Mouse (Mus musculus) liver, embryonic 14.5 days (tissue): ENCODE results near the gene Fkbpl. TPM values are rescaled to one million over a fixed set of nuclear protein-coding genes. Genes with fewer than 3 reads are reported as not detected.

Experiments used
- ATAC-seq: fragments of 200-750 bp; cut with Nextera tagmentation; 2 replicates; pipeline ENCODE4 v1.8.0; 2017; ENCODE audit warnings: moderate number of reproducible peaks, mild to moderate bottlenecking, moderate library complexity; ENCODE audit not compliant: insufficient read depth
- DNase-seq, 3 experiments: peaks; one replicate each; pipeline ENCODE4 v3.0.0-alpha.2; 2012 to 2013; ENCODE audit warnings: low read depth in 3 of 3, low spot score in 3 of 3
- H3K27ac ChIP-seq: fragments of 300-500 bp; sonication (generic); 2 replicates; pipeline ENCODE4 v1.5.1; 2014; ENCODE audit warnings: moderate library complexity, mild to moderate bottlenecking, control low read depth, inconsistent platforms
- H3K27me3 ChIP-seq: fragments of 300-500 bp; sonication (generic); 2 replicates; pipeline ENCODE4 v1.6.1; 2014; ENCODE audit warnings: mild to moderate bottlenecking, low read length, moderate library complexity; ENCODE audit not compliant: control insufficient read depth, insufficient read depth
- H3K36me3 ChIP-seq: fragments of 300-500 bp; sonication (generic); replicated peaks from 2 replicates; pipeline ENCODE4 v1.6.1; 2014; ENCODE audit warnings: low read depth; ENCODE audit not compliant: control insufficient read depth, insufficient read depth
- H3K4me1 ChIP-seq, 2 experiments: fragments of 200-500 bp in 1 of 2; fragments of 300-500 bp in 1 of 2; sonication (generic) in 1 of 2; replicated peaks; 2 replicates each; pipeline ENCODE4 v1.6.1; 2012 to 2014; ENCODE audit warnings: antibody characterized with exemption in 1 of 2, inconsistent platforms in 1 of 2, low read length in 1 of 2; ENCODE audit not compliant: control insufficient read depth in 2 of 2, insufficient read depth in 2 of 2
- H3K4me2 ChIP-seq: fragments of 300-500 bp; sonication (generic); 2 replicates; pipeline ENCODE4 v1.6.1; 2014; ENCODE audit warnings: low read depth, mild to moderate bottlenecking, control low read depth, moderate library complexity
- H3K4me3 ChIP-seq, 2 experiments: fragments of 200-500 bp in 1 of 2; fragments of 300-500 bp in 1 of 2; sonication (generic) in 1 of 2; 2 replicates each; pipeline ENCODE4 v1.5.1; 2012 to 2014; ENCODE audit warnings: low read depth in 2 of 2, low read length in 2 of 2, mild to moderate bottlenecking in 2 of 2, control low read depth in 1 of 2, inconsistent platforms in 1 of 2, moderate library complexity in 1 of 2; ENCODE audit not compliant: insufficient read depth in 1 of 2
- H3K9ac ChIP-seq: fragments of 300-500 bp; sonication (generic); replicated peaks from 2 replicates; pipeline ENCODE4 v1.6.1; 2014; ENCODE audit warnings: mild to moderate bottlenecking, control low read depth, moderate library complexity
- H3K9me3 ChIP-seq: fragments of 300-500 bp; sonication (generic); 2 replicates; pipeline ENCODE4 v1.6.1; 2016; ENCODE audit warnings: low read length, mixed read lengths; ENCODE audit not compliant: control insufficient read depth
- CTCF ChIP-seq: IDR thresholded peaks from 2 replicates; pipeline ENCODE4 v1.5.1; 2016; ENCODE audit warnings: antibody characterized with exemption, low read depth, control low read depth
- EP300 ChIP-seq: IDR thresholded peaks from 2 replicates; pipeline ENCODE4 v1.6.1; 2016; ENCODE audit warnings: antibody characterized with exemption, low read depth
- WGBS: fragments of 180-500 bp; shearing (Covaris S2); extraction: QIAGEN DNeasy Blood & Tissue Kit; methylation state at CpG from one replicate; pipeline ENCODE4 v1.1.7; 2014; ENCODE audit not compliant: insufficient replicate concordance; 5-methylcytosine and 5-hydroxymethylcytosine counted together
- polyA plus RNA-seq, 2 experiments: library from polyadenylated mRNA; depleted of rRNA in 1 of 2; stranded (reverse) in 1 of 2; unstranded in 1 of 2; fragments of >200 nt; fragmentation: Nextera tagmentation in 1 of 2; extraction: Ambion mirVana in 1 of 2; gene quantifications; 2 replicates each; pipeline versions ENCODE4 v1.2.1 to v1.2.3; 2012 to 2014

The Fkbpl gene
- polyA plus RNA-seq, 2 experiments: 1.6 to 2.9 TPM

- no peak for TF ChIP-seq CTCF
- no peak for TF ChIP-seq EP300
- 64% methylated on average over 1 of the region's 1 CpGs for WGBS
- no peaks in the 10 kb centered on the region for H3K4me1 ChIP-seq
Observed at GRCm38 (mm10) chr17:34662468-34662867, 17.9 kb downstream of the Fkbpl start.

GRCm38 (mm10) chr17:34662978-34663377, 18.4 kb downstream of the Fkbpl start:
- H3K36me3 ChIP-seq: no peaks in the 10 kb centered on the region
- 59% methylated on average over 8 of the region's 8 CpGs for WGBS
- no peak for DNase-seq
- H3K4me1 ChIP-seq: no peaks in the 10 kb centered on the region
- H3K9ac ChIP-seq: no peak overlapping the region
- no peak for ATAC-seq
- no peak for TF ChIP-seq CTCF
- TF ChIP-seq EP300: no peak
- H3K4me2 ChIP-seq: no peak overlapping the region
- no peaks in the 10 kb centered on the region for H3K9me3 ChIP-seq
- peaks cover 16% of the 10 kb centered on the region for H3K27me3 ChIP-seq
- H3K27ac ChIP-seq: no peak overlapping the region
- H3K4me3 ChIP-seq: no peak overlapping the region

More at GRCm38 (mm10) chr17:34662468-34662867, 17.9 kb downstream of the Fkbpl start:
- Histone ChIP-seq H3K9ac (no peak overlapping the region), H3K4me3 (no peak overlapping the region), H3K27ac (no peak overlapping the region), H3K9me3 (no peaks in the 10 kb centered on the region), H3K36me3 (no peaks in the 10 kb centered on the region), H3K27me3 (peaks cover 17% of the 10 kb centered on the region), H3K4me2 (no peak overlapping the region)
- no peak for ATAC-seq
- no peak for DNase-seq

- no peaks in the 10 kb centered on the region for H3K9me3 ChIP-seq
- H3K4me3 ChIP-seq: no peak overlapping the region
- H3K9ac ChIP-seq: no peak overlapping the region
- no peak overlapping the region for H3K4me2 ChIP-seq
- 36% methylated on average over 1 of the region's 1 CpGs for WGBS
- TF ChIP-seq CTCF: no peak
- no peak for TF ChIP-seq EP300
- DNase-seq (no peak), ATAC-seq (no peak)
- peaks cover 16% of the 10 kb centered on the region for H3K27me3 ChIP-seq
- no peaks in the 10 kb centered on the region for H3K36me3 ChIP-seq
- no peaks in the 10 kb centered on the region for H3K4me1 ChIP-seq
- no peak overlapping the region for H3K27ac ChIP-seq
Observed at GRCm38 (mm10) chr17:34663558-34663957, 19.0 kb downstream of the Fkbpl start.

- ATAC-seq: no peak
- DNase-seq: no peak
- H3K27ac ChIP-seq: no peak overlapping the region
- no peak overlapping the region for H3K9ac ChIP-seq
- 60% methylated on average over 7 of the region's 7 CpGs for WGBS
- H3K9me3 ChIP-seq: no peaks in the 10 kb centered on the region
- H3K4me1 ChIP-seq: no peaks in the 10 kb centered on the region
- H3K27me3 ChIP-seq: peaks cover 16% of the 10 kb centered on the region
- no peak overlapping the region for H3K4me3 ChIP-seq
- no peaks in the 10 kb centered on the region for H3K36me3 ChIP-seq
- TF ChIP-seq CTCF (no peak), EP300 (no peak)
- H3K4me2 ChIP-seq: no peak overlapping the region
Observed at GRCm38 (mm10) chr17:34664472-34664871, 19.9 kb downstream of the Fkbpl start.

- DNase-seq (no peak), ATAC-seq (no peak)
- Histone ChIP-seq H3K27me3 (peaks cover 39% of the 10 kb centered on the region), H3K27ac (no peak within 1 kb of the TSS), H3K4me2 (no peak within 1 kb of the TSS), H3K9me3 (no peaks in the 10 kb centered on the region), H3K4me1 (no peaks in the 10 kb centered on the region), H3K9ac (no peak within 1 kb of the TSS), H3K4me3 (no peak within 1 kb of the TSS), H3K36me3 (no peaks in the 10 kb centered on the region)
- 44% methylated on average over 7 of the region's 7 CpGs for WGBS
- no peak for TF ChIP-seq CTCF
- no peak for TF ChIP-seq EP300
Observed at GRCm38 (mm10) chr17:34670235-34670634, 25.7 kb downstream of the Fkbpl start, which contains the start of gene Tnxb. Gene Tnxb, plus strand, starts transcription at chr17:34670535.
